Mouse (Mus musculus) kidney, postnatal 36 days (tissue): ENCODE results near the gene Zcchc13.
"Not testable (repeated sequence)": the region's sequence is repeated elsewhere in the genome, so short reads cannot be mapped to it uniquely, and the experiment has no call there.

Source experiments
- DNase-seq, 2 experiments: peaks; one replicate each; pipeline ENCODE4 v3.0.0; 2021 to 2022; ENCODE audit warnings: mixed read lengths in 2 of 2

Gene Zcchc13

DNA sequence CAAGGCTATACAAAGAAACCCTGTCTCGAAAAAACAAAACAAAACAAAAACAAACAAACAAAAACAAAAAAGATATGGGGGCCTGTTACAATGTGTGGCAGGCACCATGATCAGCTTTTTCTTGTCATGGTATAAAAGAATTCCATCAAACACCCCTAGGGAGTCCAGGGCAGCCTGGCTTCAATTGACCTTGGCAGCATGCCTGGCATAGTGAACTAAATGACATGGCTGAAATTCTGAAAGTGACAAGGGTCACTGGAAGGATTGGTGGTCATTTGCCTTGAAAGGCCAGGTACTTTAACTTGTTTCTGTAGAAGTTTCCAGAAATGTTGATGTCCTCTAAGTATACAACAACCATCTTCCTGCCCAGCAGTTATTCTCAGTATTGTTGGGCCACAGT is 13.9 kb downstream of the Zcchc13 start:
- DNase-seq, result peak; percentile 48 to 61

DNA sequence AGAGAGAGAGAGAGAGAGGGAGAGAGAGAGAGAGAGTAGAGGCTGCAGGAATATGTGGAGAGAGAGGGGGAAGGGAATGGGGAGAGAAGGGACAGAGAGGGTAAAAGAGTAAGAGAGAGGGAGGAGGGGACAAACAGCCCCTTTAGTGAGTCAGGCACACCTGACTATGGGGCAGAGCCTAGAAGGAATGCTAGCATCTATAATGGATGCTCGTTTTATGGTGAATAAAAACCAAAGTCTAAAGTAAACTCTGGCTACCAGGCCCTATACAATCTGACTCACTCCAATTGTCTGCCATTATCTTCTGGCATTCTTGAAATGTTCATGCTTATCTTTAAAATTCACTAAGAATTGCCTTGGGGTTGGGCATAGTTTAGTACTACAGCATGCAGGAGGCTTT is 21.7 kb downstream of the Zcchc13 start:
- DNase-seq, result no peak

DNA sequence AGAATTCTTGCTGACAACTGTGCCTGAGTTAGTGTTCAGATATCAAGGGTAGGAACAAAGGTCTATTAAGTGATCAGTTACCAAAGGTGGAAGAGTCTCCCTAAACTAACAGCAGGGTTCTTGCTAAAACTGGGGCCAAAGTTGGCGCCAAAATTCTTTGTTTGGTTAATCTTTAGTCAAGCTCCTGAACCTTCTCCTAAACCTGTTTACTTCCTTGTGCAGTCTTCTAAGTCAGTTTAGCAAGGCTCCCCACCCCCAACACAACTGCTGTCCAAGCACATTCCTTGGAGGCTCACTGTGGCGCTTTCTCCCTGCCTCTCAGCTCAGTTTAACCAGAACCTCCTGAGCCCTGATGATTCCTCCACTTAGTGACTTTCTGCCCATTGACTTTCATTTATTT is 22.6 kb downstream of the Zcchc13 start:
- DNase-seq, result peak; percentile 84 to 96

DNA sequence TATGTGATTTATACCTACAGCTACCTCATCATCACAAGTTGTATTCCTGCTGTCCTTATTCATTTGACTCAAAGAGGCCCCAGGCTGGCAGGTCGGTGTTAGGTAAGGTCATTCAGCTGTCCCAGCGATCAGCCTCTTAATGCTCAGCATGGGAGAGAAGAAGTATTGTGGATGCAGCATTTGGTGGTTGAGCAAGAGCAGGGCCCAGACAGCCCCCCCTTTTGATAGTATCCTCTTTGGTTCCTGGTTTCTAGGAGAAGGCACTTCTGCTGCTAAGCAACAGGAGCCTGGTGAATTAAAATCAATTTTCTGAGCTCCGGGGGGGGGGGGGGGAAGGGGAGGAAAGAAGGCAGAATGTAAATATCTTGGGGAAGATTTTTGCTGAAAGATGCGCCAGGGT is 28.6 kb downstream of the Zcchc13 start:
- no peak for DNase-seq

- DNase-seq, result not testable (repeated sequence)
These were observed 34.1 kb downstream of the Zcchc13 start for GRCm38 (mm10) chrX:103664445-103664844.

GRCm38 (mm10) chrX:103670245-103670644 is 39.9 kb downstream of the Zcchc13 start:
- peak in 1 of 2 experiments; percentile 7 for DNase-seq

- no peak for DNase-seq
These were observed 43.4 kb downstream of the Zcchc13 start for GRCm38 (mm10) chrX:103673761-103674160.

DNA sequence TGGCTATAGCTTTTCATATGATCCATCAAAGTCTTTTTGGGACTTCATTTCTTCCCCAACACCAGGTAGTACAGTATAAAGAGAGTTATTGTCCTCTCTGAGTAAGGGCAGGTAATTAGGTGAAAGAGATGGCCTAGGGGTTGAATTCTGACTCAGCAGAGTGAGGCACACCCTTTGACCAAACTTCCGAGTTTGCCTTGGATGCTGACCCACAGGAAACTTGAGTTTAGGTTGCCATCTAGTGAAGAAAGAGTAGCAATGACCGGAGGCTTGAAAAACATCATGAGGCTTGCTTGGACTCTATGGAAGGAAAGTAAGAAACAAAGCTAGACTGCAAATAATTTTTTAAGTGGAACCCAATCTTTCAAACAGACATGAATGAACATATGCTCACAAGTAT is 44.3 kb downstream of the Zcchc13 start:
- peak; percentile 17 to 44 for DNase-seq
